8 mouse cellular contexts compared by ENCODE assay signal in the genomic region with DNA sequence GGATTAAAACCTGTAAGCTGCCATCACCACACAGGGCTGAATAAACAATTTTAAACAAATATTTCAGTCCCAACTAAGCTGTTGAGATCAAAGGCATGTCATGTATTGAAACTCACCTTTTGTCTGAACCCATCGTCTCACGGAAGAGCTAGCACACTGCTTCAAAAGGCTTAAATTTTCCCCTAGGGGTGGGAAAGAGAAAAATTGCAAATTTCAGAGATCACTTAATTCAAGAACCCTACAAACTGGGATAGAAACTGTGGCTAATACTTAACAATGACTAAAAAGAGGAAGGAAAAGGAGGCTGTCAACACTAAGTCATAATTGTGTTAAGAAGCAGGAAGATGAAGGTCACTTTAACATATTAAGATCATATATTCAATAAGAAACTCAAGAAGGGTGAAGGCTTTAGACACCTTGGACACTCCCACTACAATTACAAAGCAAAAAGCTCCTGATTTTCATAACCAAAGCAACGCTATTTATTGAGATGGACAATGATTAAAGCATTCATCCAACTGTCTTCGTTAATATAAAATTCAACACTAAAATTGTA. TPM values are rescaled to one million over a fixed set of nuclear protein-coding genes. Genes with fewer than 3 reads are reported as not detected.
A peak's percentile ranks its signal among the peaks of the same experiment; 100 is the strongest.
DNase-seq lines count a peak whose midpoint lies in the region; ATAC-seq and TF ChIP-seq lines count a peak whose summit lies in the region.

No protein-coding gene starts in this region.

- peak overlapping the region; percentile 62 for H3K4me2 ChIP-seq in hindbrain, postnatal 0 days (ENCODE audit: low read depth, low read length)
- peak overlapping the region; percentile 68 for H3K4me2 ChIP-seq in neural tube, embryonic 12.5 days (replicated peaks)

- H3K36me3 ChIP-seq in liver, adult 2 months (ENCODE audit: control insufficient read depth, insufficient read depth, low read length), result peaks cover 50% of the 10 kb centered on the region
- H3K36me3 ChIP-seq in hindbrain, postnatal 0 days (ENCODE audit: insufficient read depth, low read length), result peaks cover 47% of the 10 kb centered on the region
- peaks cover 60% of the 10 kb centered on the region for H3K36me3 ChIP-seq in neural tube, embryonic 12.5 days

- no peaks in the 10 kb centered on the region for H3K9me3 ChIP-seq in hindbrain, postnatal 0 days (ENCODE audit: low read length)
- no peaks in the 10 kb centered on the region for H3K9me3 ChIP-seq in neural tube, embryonic 12.5 days

- H3K79me2 ChIP-seq in liver, adult 2 months (ENCODE audit: control insufficient read depth, insufficient read depth, low read length), result peaks cover 18% of the 10 kb centered on the region; the same call in 1 of the 2 replicates

- H3K4me3 ChIP-seq in liver, adult 2 months (ENCODE audit: insufficient read depth, low read depth, low read length), result peak overlapping the region; percentile 87
- H3K4me3 ChIP-seq in hindbrain, postnatal 0 days (ENCODE audit: low read length), result peak overlapping the region; percentile 100
- H3K4me3 ChIP-seq in neural tube, embryonic 12.5 days, result peak overlapping the region; percentile 73

- peak; percentile 14 for DNase-seq in liver, adult 2 months (ENCODE audit: extremely low read depth, low read depth, low spot score)
- DNase-seq in liver, result no peak
- peak; percentile 9 for DNase-seq in c-Kit-negative CD71-positive TER-119-positive erythroid progenitor cells, embryonic 14.5 days (ENCODE audit: low read depth, low spot score)
- peak; percentile 31 for DNase-seq in hindbrain, postnatal 0 days (ENCODE audit: low spot score)
- no peak for DNase-seq in thymus, postnatal 14 days
- DNase-seq in gastrocnemius, postnatal 14 days, result no peak
- no peak for DNase-seq in right cerebral cortex, postnatal 14 days

- intact Hi-C loops in gastrocnemius, postnatal 14 days (cut with DNase I; ENCODE audit: low total_unique reads), result no loop called here

- peaks cover 12% of the 10 kb centered on the region; the same call in 1 of the 2 replicates for H3K4me1 ChIP-seq in liver, adult 2 months (ENCODE audit: control insufficient read depth, insufficient read depth, low read length)
- 0 out of 2 replicates have a peak, but pooled peaks cover 3% of the 10 kb centered on the region for H3K4me1 ChIP-seq in hindbrain, postnatal 0 days (ENCODE audit: insufficient read depth, low read length)
- H3K4me1 ChIP-seq in neural tube, embryonic 12.5 days, result peaks cover 7% of the 10 kb centered on the region

- no peaks in the 10 kb centered on the region for H3K27me3 ChIP-seq in liver, adult 2 months (ENCODE audit: control insufficient read depth, insufficient read depth, low read length)
- no peaks in the 10 kb centered on the region for H3K27me3 ChIP-seq in hindbrain, postnatal 0 days (ENCODE audit: insufficient read depth, low read length)
- no peaks in the 10 kb centered on the region for H3K27me3 ChIP-seq in neural tube, embryonic 12.5 days (replicated peaks)

- no peak for TF ChIP-seq POLR2A in liver, adult 2 months (IDR thresholded peaks at IDR 0.05; ENCODE audit: extremely low read depth, insufficient read depth, low read length)

- TF ChIP-seq CTCF in liver, adult 2 months (IDR thresholded peaks at IDR 0.05; ENCODE audit: low read depth, low read length), result no peak
- TF ChIP-seq CTCF in hindbrain, postnatal 0 days (IDR thresholded peaks at IDR 0.05; ENCODE audit: low read depth), result peak; percentile 34; the same call in 1 of the 2 replicates

- no peak overlapping the region for H3K27ac ChIP-seq in liver, adult 2 months (replicated peaks; ENCODE audit: insufficient read depth, low read depth, low read length)
- peak overlapping the region; percentile 98 for H3K27ac ChIP-seq in hindbrain, postnatal 0 days
- no peak overlapping the region for H3K27ac ChIP-seq in neural tube, embryonic 12.5 days

- no peak overlapping the region for H3K9ac ChIP-seq in liver, adult 2 months (ENCODE audit: low read depth, low read length)
- peak overlapping the region; percentile 100 for H3K9ac ChIP-seq in hindbrain, postnatal 0 days (replicated peaks; ENCODE audit: low read length)
- peak overlapping the region; percentile 96 for H3K9ac ChIP-seq in neural tube, embryonic 12.5 days

- no peak for ATAC-seq in hindbrain, postnatal 0 days
- ATAC-seq in neural tube, embryonic 12.5 days (ENCODE audit: low FRiP score, low read depth), result no peak

- 9% methylated on average over 4 of the region's 4 CpGs for WGBS in liver, adult 2 months
- 11% methylated on average over 4 of the region's 4 CpGs for WGBS in hindbrain, postnatal 0 days
- 24% methylated on average over 4 of the region's 4 CpGs for WGBS in neural tube, embryonic 12.5 days

RNA-seq across cellular contexts. Expression of a gene that starts 1.3 kb away (rescaled TPM):
- 46.2 and 48.3 TPM in 2 replicates for total RNA-seq in liver, adult 2 months (2014; rRNA removed)
- 18.1 and 31.3 TPM in 2 replicates for polyA plus RNA-seq in liver, adult 2 months (2012; rRNA removed)
- 85.5 and 149 TPM in 2 replicates for total RNA-seq in hindbrain, postnatal 0 days (2014; rRNA removed)
- 142 and 148 TPM in 2 replicates for polyA plus RNA-seq in hindbrain, postnatal 0 days (2015; fragmentation: Nextera tagmentation; extraction: Ambion mirVana)
- 231 and 241 TPM in 2 replicates for polyA plus RNA-seq in neural tube, embryonic 12.5 days (2016; fragmentation: Nextera tagmentation; extraction: Ambion mirVana)
- total RNA-seq in gastrocnemius, postnatal 14 days (2021), result 10 to 100 TPM; 30.9 to 40.5 TPM

RNA-seq across cellular contexts. Expression of a gene that starts 59.2 kb away (rescaled TPM):
- 3.5 and 4.6 TPM in 2 replicates for total RNA-seq in liver, adult 2 months (2014; rRNA removed)
- polyA plus RNA-seq in liver, adult 2 months (2012; rRNA removed), result 6.7 and 8.9 TPM in 2 replicates
- 65.4 and 81.3 TPM in 2 replicates for total RNA-seq in hindbrain, postnatal 0 days (2014; rRNA removed)
- polyA plus RNA-seq in hindbrain, postnatal 0 days (2015; fragmentation: Nextera tagmentation; extraction: Ambion mirVana), result 7.5 and 8.7 TPM in 2 replicates
- polyA plus RNA-seq in neural tube, embryonic 12.5 days (2016; fragmentation: Nextera tagmentation; extraction: Ambion mirVana), result 21.4 and 21.5 TPM in 2 replicates
- 10 to 100 TPM in 1 of 2 experiments, 1 to 10 TPM in 1; 8.4 to 10.6 TPM for total RNA-seq in gastrocnemius, postnatal 14 days (2021)

Comparison
In these comparisons a context has a peak if more than half of its experiments do, and no peak if none do; other contexts are left out.
1. DNase-seq: peak in liver, adult 2 months (single experiment), c-Kit-negative CD71-positive TER-119-positive erythroid progenitor cells, embryonic 14.5 days (single experiment) and hindbrain, postnatal 0 days (single experiment); none in liver (single experiment), thymus, postnatal 14 days (single experiment), gastrocnemius, postnatal 14 days (single experiment) and right cerebral cortex, postnatal 14 days (single experiment).
2. Peak in every context shown above with its lines, with median percentiles within 50 percentile points of each other: H3K4me3 ChIP-seq.